Mouse (Mus musculus) splenic B cell, adult 2 months (primary cell): ENCODE data around the gene Minos1.

ENCODE experiments used
- DNase-seq: peaks from one replicate; pipeline ENCODE4 v3.0.0-alpha.2; 2011; ENCODE audit warnings: low read depth, low spot score
- H3K27me3 ChIP-seq: 2 replicates; pipeline ENCODE4 v1.6.1; 2012; ENCODE audit warnings: mild to moderate bottlenecking, low read length, moderate library complexity, mixed read lengths; ENCODE audit not compliant: control insufficient read depth, poor library complexity, insufficient read depth, severe bottlenecking
- H3K36me3 ChIP-seq: 2 replicates; pipeline ENCODE4 v1.6.1; 2012; ENCODE audit warnings: mild to moderate bottlenecking, low read length, moderate library complexity, mixed read lengths; ENCODE audit not compliant: control insufficient read depth, poor library complexity, insufficient read depth, severe bottlenecking

Gene Minos1

DNA sequence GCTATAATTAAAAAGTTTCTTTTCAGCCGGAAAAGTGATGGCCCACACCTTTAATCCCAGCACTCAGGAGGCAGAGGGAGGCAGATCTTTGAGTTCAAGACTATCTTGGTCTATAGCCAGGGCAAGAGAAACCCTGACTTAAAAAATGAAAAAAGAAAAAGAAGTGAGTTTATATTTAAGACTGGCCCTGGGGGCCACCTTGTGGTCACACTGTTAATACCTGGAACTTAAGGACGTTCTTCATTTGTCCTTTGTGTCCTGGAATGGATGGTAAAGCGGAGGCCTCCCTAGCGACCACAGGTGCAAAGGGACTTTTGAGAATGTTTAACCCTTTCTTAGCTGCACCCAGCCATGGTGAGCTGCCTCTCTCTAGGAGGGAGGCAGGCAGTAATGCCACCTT, 52.2 kb downstream of the Minos1 start:
- DNase-seq = peak; percentile 30
- Histone ChIP-seq H3K36me3 (no peaks in the 10 kb centered on the region), H3K27me3 (no peaks in the 10 kb centered on the region; the same call in 1 of the 2 replicates)

DNA sequence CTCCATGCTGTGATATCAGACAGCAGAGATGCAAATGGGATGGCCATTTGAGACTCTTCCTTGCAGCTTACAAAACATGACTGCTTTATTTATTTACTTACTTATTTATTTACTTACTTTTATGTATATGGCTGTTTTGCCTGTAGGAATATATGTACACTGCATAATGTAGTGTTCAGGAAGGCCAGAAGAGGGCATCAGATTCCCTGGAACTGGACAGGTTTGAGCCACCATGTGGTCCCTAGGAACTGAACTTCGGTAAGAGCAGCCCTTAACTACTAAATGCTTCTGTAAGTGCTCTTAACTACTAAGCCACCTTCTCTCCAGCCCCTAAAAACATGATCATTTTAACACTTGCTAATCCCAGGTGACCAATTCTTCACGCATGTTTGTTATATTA, 52.6 kb downstream of the Minos1 start:
- DNase-seq = peak; percentile 40
- Histone ChIP-seq H3K27me3 (no peaks in the 10 kb centered on the region; the same call in 1 of the 2 replicates), H3K36me3 (no peaks in the 10 kb centered on the region)

DNA sequence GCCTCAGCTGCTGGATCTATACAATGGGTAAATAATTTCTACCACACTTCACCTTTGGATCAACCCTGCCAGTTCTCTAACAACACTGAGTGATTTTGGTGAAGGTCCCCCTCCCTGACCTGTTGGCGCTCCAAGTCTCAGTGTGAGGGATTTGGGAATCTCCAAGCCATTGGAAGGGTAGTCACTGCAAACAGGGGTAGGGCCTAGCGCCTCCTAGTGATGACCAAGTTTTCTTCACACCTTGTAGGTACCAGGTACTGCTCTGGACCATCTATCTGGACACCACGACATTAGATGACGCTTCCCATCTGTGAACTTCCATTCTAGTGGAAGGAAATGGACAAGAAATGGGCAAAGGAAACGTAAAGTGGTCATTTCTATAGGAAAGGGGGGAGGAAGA, 55.0 kb downstream of the Minos1 start:
- H3K27me3 ChIP-seq = no peaks in the 10 kb centered on the region; the same call in 1 of the 2 replicates
- no peak for DNase-seq
- H3K36me3 ChIP-seq = no peaks in the 10 kb centered on the region

- no peak for DNase-seq
- Histone ChIP-seq H3K36me3 (no peaks in the 10 kb centered on the region), H3K27me3 (no peaks in the 10 kb centered on the region; the same call in 1 of the 2 replicates)
Observed at GRCm38 (mm10) chr4:139075041-139075711, 55.7 kb downstream of the Minos1 start, which contains the start of gene Htr6. Htr6 (minus strand) TSS chr4:139075570.

- DNase-seq = no peak
- Histone ChIP-seq H3K27me3 (no peaks in the 10 kb centered on the region), H3K36me3 (no peaks in the 10 kb centered on the region)
Observed at GRCm38 (mm10) chr4:139074060-139074459, 56.9 kb downstream of the Minos1 start.

DNA sequence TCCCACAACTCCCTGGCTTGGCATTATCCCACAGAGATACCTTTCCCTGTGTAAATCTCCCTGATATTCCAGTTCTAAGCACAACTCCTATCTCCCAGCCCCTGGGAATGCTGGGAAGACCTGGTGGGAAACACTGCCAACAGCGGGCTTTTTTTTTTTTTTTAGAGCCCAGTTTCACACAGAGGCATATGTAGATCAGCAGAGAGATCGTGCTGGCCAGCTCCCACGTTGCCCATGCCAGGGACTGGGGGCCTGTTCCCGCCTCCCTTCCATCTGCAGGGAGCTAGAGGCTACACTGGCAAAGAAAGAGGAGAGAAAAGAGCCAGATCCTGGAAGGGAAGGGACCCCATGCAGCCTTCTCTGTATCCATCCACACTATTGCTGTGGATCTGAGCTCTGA, 62.6 kb downstream of the Minos1 start:
- no peaks in the 10 kb centered on the region for H3K27me3 ChIP-seq

GRCm38 (mm10) chr4:139064831-139065230, 66.1 kb downstream of the Minos1 start:
- Histone ChIP-seq H3K36me3 (0 out of 2 replicates have a peak, but pooled peaks cover under 1% of the 10 kb centered on the region), H3K27me3 (no peaks in the 10 kb centered on the region)
- no peak for DNase-seq

More for the DNA sequence above, 62.6 kb downstream of the Minos1 start:
- no peak for DNase-seq
- no peaks in the 10 kb centered on the region for H3K36me3 ChIP-seq

DNA sequence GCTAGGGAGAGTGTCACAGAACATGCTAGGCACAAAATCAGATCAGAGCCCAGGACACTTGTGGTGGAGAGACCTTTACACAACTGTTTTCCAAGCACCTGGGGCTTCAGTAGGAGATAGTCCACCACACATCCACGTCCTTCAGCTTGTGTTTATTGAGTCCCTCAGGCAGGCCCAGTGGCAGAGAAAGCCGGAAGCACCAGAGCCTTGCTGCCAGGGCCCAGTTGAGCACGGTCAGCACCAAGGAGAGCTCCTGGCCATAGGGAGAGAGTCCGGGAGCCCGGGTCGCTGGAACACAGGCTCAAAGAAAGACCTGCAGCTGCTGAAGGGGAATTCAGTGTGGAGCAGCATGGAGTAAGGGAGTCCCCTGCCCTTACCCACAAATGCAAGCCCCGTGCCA, 71.3 kb downstream of the Minos1 start:
- DNase-seq = no peak
- Histone ChIP-seq H3K36me3 (peaks cover 1% of the 10 kb centered on the region; the same call in 1 of the 2 replicates), H3K27me3 (no peaks in the 10 kb centered on the region)

GRCm38 (mm10) chr4:139058029-139058428, 72.9 kb downstream of the Minos1 start:
- Histone ChIP-seq H3K36me3 (peaks cover 1% of the 10 kb centered on the region; the same call in 1 of the 2 replicates), H3K27me3 (no peaks in the 10 kb centered on the region)
- DNase-seq = no peak

DNA sequence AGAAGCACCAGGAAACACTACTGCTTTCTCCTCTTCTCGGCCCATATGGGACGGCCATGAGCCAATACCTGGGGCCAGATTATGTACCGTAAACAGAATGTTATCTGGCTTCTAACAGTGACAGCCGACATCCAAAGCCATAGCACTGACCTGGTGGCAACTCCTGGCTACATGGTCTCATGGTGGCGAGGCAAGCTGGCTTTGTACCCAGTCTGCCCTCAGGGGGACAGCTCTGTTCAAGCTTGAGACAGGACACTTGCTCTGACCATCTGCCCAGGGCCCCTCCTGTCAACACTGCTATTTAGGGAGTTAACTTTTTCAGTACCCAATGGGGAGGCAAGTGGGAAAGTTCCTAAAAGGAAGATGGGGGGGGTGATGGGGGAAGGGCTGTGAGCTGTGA, 73.6 kb downstream of the Minos1 start:
- Histone ChIP-seq H3K36me3 (peaks cover 1% of the 10 kb centered on the region; the same call in 1 of the 2 replicates), H3K27me3 (no peaks in the 10 kb centered on the region)
- DNase-seq = no peak

GRCm38 (mm10) chr4:139055744-139056143, 75.2 kb downstream of the Minos1 start:
- DNase-seq = no peak
- Histone ChIP-seq H3K36me3 (peaks cover 1% of the 10 kb centered on the region; the same call in 1 of the 2 replicates), H3K27me3 (no peaks in the 10 kb centered on the region)

- DNase-seq = no peak
- Histone ChIP-seq H3K27me3 (no peaks in the 10 kb centered on the region), H3K36me3 (peaks cover 1% of the 10 kb centered on the region; the same call in 1 of the 2 replicates)
Observed at GRCm38 (mm10) chr4:139055336-139055735, 75.6 kb downstream of the Minos1 start.

GRCm38 (mm10) chr4:139054300-139054923, 76.5 kb downstream of the Minos1 start:
- H3K27me3 ChIP-seq = no peaks in the 10 kb centered on the region
- no peak for DNase-seq
- H3K36me3 ChIP-seq = no peaks in the 10 kb centered on the region; the same call in 1 of the 2 replicates

DNA sequence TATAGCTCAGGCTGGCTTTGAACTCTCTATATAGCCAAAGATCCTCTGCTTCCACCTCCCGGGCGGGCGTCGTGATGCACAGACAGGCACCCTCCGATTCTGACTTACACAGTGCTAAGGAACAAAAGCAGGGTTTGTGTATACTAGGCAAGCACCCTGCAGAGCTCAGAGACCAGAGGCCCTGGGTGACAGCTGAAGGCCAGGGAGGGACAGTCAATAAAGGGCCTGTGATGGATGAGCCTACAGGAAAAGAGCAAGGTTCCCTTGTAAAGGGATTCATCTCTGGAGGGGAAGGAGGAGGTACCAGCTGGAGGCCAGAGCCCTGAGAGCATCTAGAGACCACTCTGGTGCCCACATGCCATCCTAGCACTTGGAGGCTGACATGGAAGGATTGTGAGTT, 77.5 kb downstream of the Minos1 start:
- no peaks in the 10 kb centered on the region for H3K27me3 ChIP-seq
- no peaks in the 10 kb centered on the region; the same call in 1 of the 2 replicates for H3K36me3 ChIP-seq
- no peak for DNase-seq

- Histone ChIP-seq H3K27me3 (no peaks in the 10 kb centered on the region), H3K36me3 (no peaks in the 10 kb centered on the region; the same call in 1 of the 2 replicates)
- DNase-seq = no peak
Observed at GRCm38 (mm10) chr4:139052796-139053195, 78.1 kb downstream of the Minos1 start.
